Mouse (Mus musculus) left cerebral cortex, postnatal 4 days (tissue): Measurements from ENCODE around the gene Pip4k2b. TPM values are rescaled to one million over a fixed set of nuclear protein-coding genes. Genes with fewer than 3 reads are reported as not detected.
"Not testable (repeated sequence)": the region's sequence is repeated elsewhere in the genome, so short reads cannot be mapped to it uniquely, and the experiment has no call there.

Experiments used
- DNase-seq: peaks from one replicate; pipeline ENCODE4 v3.0.0-alpha.2; 2022
- intact Hi-C: fragments of 180-260 bp; cut with DNase I; formaldehyde crosslinking; loops from one replicate; pipeline ENCODE4 v1.15.1; 2025
- total RNA-seq, 2 experiments: library from RNA; stranded (reverse); gene quantifications; 2 replicates each; pipeline ENCODE4 v1.2.3; 2021

The Pip4k2b gene
- 100 to 1,000 TPM; 180 to 185 TPM for total RNA-seq

GRCm38 (mm10) chr11:97744063-97744717 lies at the start of gene Pip4k2b:
Gene Pip4k2b, minus strand, starts transcription at chr11:97744704.
- intact Hi-C loops, result no loop called here
- DNase-seq, result no peak

GRCm38 (mm10) chr11:97793165-97793564 lies 48.7 kb upstream of the Pip4k2b start:
- intact Hi-C loops, result no loop called here
- peak; percentile 9 for DNase-seq

- intact Hi-C loops, DNase-seq: not testable (repeated sequence)
Observed at GRCm38 (mm10) chr11:97790778-97791438, 46.4 kb upstream of the Pip4k2b start.

GRCm38 (mm10) chr11:97789727-97790126 lies 45.2 kb upstream of the Pip4k2b start:
- DNase-seq, result no peak
- intact Hi-C loops, result no loop called here

GRCm38 (mm10) chr11:97787961-97788360 lies 43.5 kb upstream of the Pip4k2b start:
- intact Hi-C loops, result no loop called here
- no peak for DNase-seq

GRCm38 (mm10) chr11:97782564-97782895 lies 38.0 kb upstream of the Pip4k2b start:
- intact Hi-C loops, result loop anchor here (5.0 kb wide), 1 partner anchor 205 kb away; the partner anchor contains the start of gene Plxdc1
- no peak for DNase-seq

- intact Hi-C loops, result loop anchor here (5.0 kb wide), 1 partner anchor 205 kb away; the partner anchor contains the start of gene Plxdc1
- peak; percentile 100 for DNase-seq
Observed at GRCm38 (mm10) chr11:97781832-97782563, 37.5 kb upstream of the Pip4k2b start, which contains the start of gene Rpl23. Gene Rpl23, minus strand, starts transcription at chr11:97782437.

GRCm38 (mm10) chr11:97781478-97781831 lies 37.0 kb upstream of the Pip4k2b start:
- intact Hi-C loops, result loop anchor here (5.0 kb wide), 1 partner anchor 206 kb away; the partner anchor contains the start of gene Plxdc1

GRCm38 (mm10) chr11:97779968-97780701 lies 35.6 kb upstream of the Pip4k2b start:
- intact Hi-C loops, result loop anchor here (5.0 kb wide), 1 partner anchor 207 kb away; the partner anchor contains the start of gene Plxdc1
- DNase-seq, result no peak

More at GRCm38 (mm10) chr11:97781478-97781831, 37.0 kb upstream of the Pip4k2b start:
- DNase-seq, result no peak

GRCm38 (mm10) chr11:97778918-97779317 lies 34.4 kb upstream of the Pip4k2b start:
- no peak for DNase-seq
- intact Hi-C loops, result no loop called here

- intact Hi-C loops, result no loop called here
- peak; percentile 26 for DNase-seq
Observed at GRCm38 (mm10) chr11:97777129-97777529, 32.6 kb upstream of the Pip4k2b start.

GRCm38 (mm10) chr11:97776497-97777128 lies 32.1 kb upstream of the Pip4k2b start:
- intact Hi-C loops, result no loop called here

GRCm38 (mm10) chr11:97775808-97776496 lies 31.4 kb upstream of the Pip4k2b start, which contains the start of gene 1700001P01Rik:
Gene 1700001P01Rik, minus strand, starts transcription at chr11:97775918.
- intact Hi-C loops, result no loop called here

More at GRCm38 (mm10) chr11:97776497-97777128, 32.1 kb upstream of the Pip4k2b start:
- DNase-seq, result no peak

GRCm38 (mm10) chr11:97775186-97775585 lies 30.7 kb upstream of the Pip4k2b start:
- DNase-seq, result no peak
- intact Hi-C loops, result no loop called here

More at GRCm38 (mm10) chr11:97775808-97776496, 31.4 kb upstream of the Pip4k2b start, which contains the start of gene 1700001P01Rik:
- DNase-seq, result no peak

GRCm38 (mm10) chr11:97771410-97771809 lies 26.9 kb upstream of the Pip4k2b start:
- intact Hi-C loops, result no loop called here
- DNase-seq, result no peak

GRCm38 (mm10) chr11:97769704-97770103 lies 25.2 kb upstream of the Pip4k2b start:
- no peak for DNase-seq
- intact Hi-C loops, result no loop called here

- DNase-seq, result peak; percentile 94
- intact Hi-C loops, result no loop called here
Observed at GRCm38 (mm10) chr11:97766154-97766881, 21.8 kb upstream of the Pip4k2b start, which contains the start of gene Cwc25. Gene Cwc25, minus strand, starts transcription at chr11:97766556.

- intact Hi-C loops, result no loop called here
Observed at GRCm38 (mm10) chr11:97761638-97762037, 17.1 kb upstream of the Pip4k2b start.

GRCm38 (mm10) chr11:97758942-97759341 lies 14.4 kb upstream of the Pip4k2b start:
- intact Hi-C loops, result no loop called here
- no peak for DNase-seq

More at GRCm38 (mm10) chr11:97761638-97762037, 17.1 kb upstream of the Pip4k2b start:
- no peak for DNase-seq
